Mouse (Mus musculus): ENCODE measurements around the gene Mrpl10. TPM values are rescaled to one million over a fixed set of nuclear protein-coding genes. Genes with fewer than 3 reads are reported as not detected.

Mrpl10 gene
- polyA plus RNA-seq, 1 experiment from 2014 or later = 87.0 TPM

- TF ChIP-seq CTCF (IDR thresholded peaks at IDR 0.05) = no peak
- ChIA-PET CTCF (interaction anchor here (0.9 to 1.9 kb wide), 5 partner anchors 13 to 173 kb away, joined by 3 to 5 read pairs (median 4); partner anchors contain the start of gene Scrn2), POLR2A (interaction anchor here (1.3 kb wide), 1 partner anchor 67 kb away, joined by 5 read pairs; no protein-coding TSS in a partner anchor)
- no peak for ATAC-seq
- in situ Hi-C loops (cut with MboI; ENCODE audit: low pct_unique_long_range_greater_than_20kb) = no loop called here
- no peaks in the 10 kb centered on the region for H3K27me3 ChIP-seq
- no peak for DNase-seq (ENCODE audit: low read depth, low spot score)
Observed at GRCm38 (mm10) chr11:97045861-97046260, 4.5 kb downstream of the Mrpl10 start.

GRCm38 (mm10) chr11:97048090-97048650 lies 6.8 kb downstream of the Mrpl10 start:
- DNase-seq (ENCODE audit: low read depth, low spot score) (no peak), ATAC-seq (no peak)
- CTCF ChIA-PET = no interaction called here
- no peak for TF ChIP-seq CTCF (IDR thresholded peaks at IDR 0.05)
- POLR2A ChIA-PET = interaction anchor here (0.6 kb wide), 1 partner anchor 1860 kb away, joined by 3 read pairs; no protein-coding TSS in a partner anchor
- in situ Hi-C loops (cut with MboI; ENCODE audit: low pct_unique_long_range_greater_than_20kb) = no loop called here
- H3K27me3 ChIP-seq = no peaks in the 10 kb centered on the region

- in situ Hi-C loops (cut with MboI; ENCODE audit: low pct_unique_long_range_greater_than_20kb) = no loop called here
- H3K27me3 ChIP-seq = no peaks in the 10 kb centered on the region
- ChIA-PET CTCF (no interaction called here), POLR2A (no interaction called here)
- TF ChIP-seq CTCF (IDR thresholded peaks at IDR 0.05) = no peak
- ATAC-seq (no peak), DNase-seq (ENCODE audit: low read depth, low spot score) (no peak)
Observed at GRCm38 (mm10) chr11:97049492-97050085, 8.2 kb downstream of the Mrpl10 start.

GRCm38 (mm10) chr11:97050216-97050943 lies 9.0 kb downstream of the Mrpl10 start, which contains the start of gene Osbpl7:
Gene Osbpl7 (plus strand): TSS chr11:97050628.
- ChIA-PET CTCF (interaction anchor here (0.9 to 1.0 kb wide), 2 partner anchors 9 to 21 kb away, joined by 3 to 4 read pairs; partner anchors contain the start of genes Lrrc46, Mrpl10 and Scrn2), POLR2A (interaction anchor here (0.6 to 0.7 kb wide), 3 partner anchors 72 to 1423 kb away, joined by 3 to 4 read pairs (median 3); no protein-coding TSS in a partner anchor)
- no peak for TF ChIP-seq CTCF (IDR thresholded peaks at IDR 0.05)
- in situ Hi-C loops (cut with MboI; ENCODE audit: low pct_unique_long_range_greater_than_20kb) = no loop called here
- no peaks in the 10 kb centered on the region for H3K27me3 ChIP-seq
- no peak for DNase-seq (ENCODE audit: low read depth, low spot score)
- ATAC-seq = peak; percentile 53

GRCm38 (mm10) chr11:97050944-97051586 lies 9.7 kb downstream of the Mrpl10 start:
- DNase-seq (ENCODE audit: low read depth, low spot score) (no peak), ATAC-seq (no peak)
- TF ChIP-seq CTCF (IDR thresholded peaks at IDR 0.05) = no peak
- in situ Hi-C loops (cut with MboI; ENCODE audit: low pct_unique_long_range_greater_than_20kb) = no loop called here
- no peaks in the 10 kb centered on the region for H3K27me3 ChIP-seq
- ChIA-PET CTCF (interaction anchor here (0.9 to 1.0 kb wide), 2 partner anchors 10 to 21 kb away, joined by 3 to 4 read pairs; partner anchors contain the start of genes Lrrc46, Mrpl10 and Scrn2), POLR2A (interaction anchor here (0.6 to 0.7 kb wide), 2 partner anchors 71 to 85 kb away, joined by 3 read pairs; no protein-coding TSS in a partner anchor)

- TF ChIP-seq CTCF (IDR thresholded peaks at IDR 0.05) = no peak
- no peak for ATAC-seq
- in situ Hi-C loops (cut with MboI; ENCODE audit: low pct_unique_long_range_greater_than_20kb) = no loop called here
- ChIA-PET CTCF (no interaction called here), POLR2A (no interaction called here)
- H3K27me3 ChIP-seq = no peaks in the 10 kb centered on the region
- DNase-seq (ENCODE audit: low read depth, low spot score) = no peak
Observed at GRCm38 (mm10) chr11:97052219-97052646, 10.9 kb downstream of the Mrpl10 start.

- POLR2A ChIA-PET = no interaction called here
- DNase-seq (ENCODE audit: low read depth, low spot score) = no peak
- ATAC-seq = no peak
- TF ChIP-seq CTCF (IDR thresholded peaks at IDR 0.05) = no peak
- CTCF ChIA-PET = no interaction called here
- H3K27me3 ChIP-seq = no peaks in the 10 kb centered on the region
- in situ Hi-C loops (cut with MboI; ENCODE audit: low pct_unique_long_range_greater_than_20kb) = no loop called here
Observed at GRCm38 (mm10) chr11:97063274-97063920, 22.0 kb downstream of the Mrpl10 start.

- ChIA-PET POLR2A (no interaction called here), CTCF (no interaction called here)
- no peak for TF ChIP-seq CTCF (IDR thresholded peaks at IDR 0.05)
- DNase-seq (ENCODE audit: low read depth, low spot score) (no peak), ATAC-seq (no peak)
- in situ Hi-C loops (cut with MboI; ENCODE audit: low pct_unique_long_range_greater_than_20kb) = no loop called here
- H3K27me3 ChIP-seq = no peaks in the 10 kb centered on the region
Observed at GRCm38 (mm10) chr11:97063921-97064295, 22.5 kb downstream of the Mrpl10 start.

- DNase-seq (ENCODE audit: low read depth, low spot score) (no peak), ATAC-seq (no peak)
- in situ Hi-C loops (cut with MboI; ENCODE audit: low pct_unique_long_range_greater_than_20kb) = no loop called here
- ChIA-PET CTCF (interaction anchor here (1.0 kb wide), 1 partner anchor 692 kb away, joined by 3 read pairs; no protein-coding TSS in a partner anchor), POLR2A (interaction anchor here (0.7 kb wide), 1 partner anchor 1519 kb away, joined by 3 read pairs; no protein-coding TSS in a partner anchor)
- H3K27me3 ChIP-seq = no peaks in the 10 kb centered on the region
- TF ChIP-seq CTCF (IDR thresholded peaks at IDR 0.05) = no peak
Observed at GRCm38 (mm10) chr11:97065538-97066295, 24.4 kb downstream of the Mrpl10 start.
